Mouse (Mus musculus) limb, embryonic 15.5 days (tissue): ENCODE measurements at regions not wholly inside any gene's neighbourhood (a gene's known extent, or its start where the extent isn't known, plus 50 kb on each side); places are given as distances from the start of the nearest gene placed in this dataset.

ENCODE experiments used
- ATAC-seq: fragments of 200-750 bp; cut with Nextera tagmentation; 2 replicates; pipeline ENCODE4 v1.8.0; 2017; ENCODE audit warnings: low read depth, moderate TSS enrichment; ENCODE audit not compliant: insufficient number of reproducible peaks, low FRiP score, low TSS enrichment
- H3K27ac ChIP-seq: fragments of 300-500 bp; sonication (generic); 2 replicates; pipeline ENCODE4 v1.5.1; 2015; ENCODE audit warnings: moderate library complexity, mild to moderate bottlenecking, inconsistent platforms
- H3K27me3 ChIP-seq: fragments of 300-500 bp; sonication (generic); 2 replicates; pipeline ENCODE4 v1.6.1; 2015; ENCODE audit warnings: inconsistent platforms
- H3K36me3 ChIP-seq: fragments of 300-500 bp; sonication (generic); 2 replicates; pipeline ENCODE4 v1.6.1; 2015; ENCODE audit warnings: inconsistent platforms
- H3K4me1 ChIP-seq: fragments of 300-500 bp; sonication (generic); 2 replicates; pipeline ENCODE4 v1.6.1; 2015; ENCODE audit warnings: inconsistent platforms
- H3K4me2 ChIP-seq: fragments of 300-500 bp; sonication (generic); 2 replicates; pipeline ENCODE4 v1.6.1; 2015; ENCODE audit warnings: mild to moderate bottlenecking, inconsistent platforms
- H3K4me3 ChIP-seq: fragments of 300-500 bp; sonication (generic); 2 replicates; pipeline ENCODE4 v1.5.1; 2015; ENCODE audit warnings: mild to moderate bottlenecking, inconsistent platforms
- H3K9ac ChIP-seq: fragments of 300-500 bp; sonication (generic); 2 replicates; pipeline ENCODE4 v1.6.1; 2015; ENCODE audit warnings: inconsistent platforms
- H3K9me3 ChIP-seq: fragments of 300-500 bp; sonication (generic); 2 replicates; pipeline ENCODE4 v1.6.1; 2016; ENCODE audit warnings: inconsistent platforms
- WGBS: fragments of 180-500 bp; shearing (Covaris S2); methylation state at CpG from one replicate; pipeline ENCODE4 v1.1.7; 2015; 5-methylcytosine and 5-hydroxymethylcytosine counted together

DNA sequence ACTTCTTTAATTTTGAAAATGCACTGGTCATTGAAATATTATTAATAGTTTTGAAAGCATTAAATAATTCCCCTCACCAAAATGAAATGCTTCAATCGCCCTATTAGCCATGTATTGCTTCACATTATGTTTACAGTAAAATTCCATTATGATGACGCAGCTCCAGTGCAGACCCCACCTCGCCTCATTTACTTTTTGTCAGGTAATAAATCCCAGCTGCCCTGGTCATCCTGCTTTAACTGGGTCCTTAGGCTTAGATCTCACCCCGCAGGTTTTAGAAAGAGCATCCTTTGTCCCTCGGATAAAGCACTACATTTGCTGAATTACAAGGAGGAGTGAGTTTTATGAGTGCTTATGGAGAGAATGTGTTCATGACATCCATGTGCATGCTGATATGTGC, 2557.0 kb upstream of the Gm7489 start:
- no peak for ATAC-seq
- no peak overlapping the region for H3K27ac ChIP-seq
- no peaks in the 10 kb centered on the region for H3K27me3 ChIP-seq
- H3K36me3 ChIP-seq, result no peaks in the 10 kb centered on the region
- H3K9me3 ChIP-seq, result no peaks in the 10 kb centered on the region
- peaks cover 7% of the 10 kb centered on the region; the same call in 1 of the 2 replicates for H3K4me1 ChIP-seq
- H3K4me2 ChIP-seq, result no peak overlapping the region
- H3K4me3 ChIP-seq, result no peak overlapping the region
- WGBS, result 33% methylated on average over 5 of the region's 5 CpGs
- no peak overlapping the region for H3K9ac ChIP-seq

- Histone ChIP-seq H3K27ac (no peak overlapping the region), H3K36me3 (no peaks in the 10 kb centered on the region), H3K9ac (no peak overlapping the region), H3K4me1 (no peaks in the 10 kb centered on the region), H3K4me2 (no peak overlapping the region), H3K4me3 (no peak overlapping the region), H3K27me3 (no peaks in the 10 kb centered on the region), H3K9me3 (no peaks in the 10 kb centered on the region)
- ATAC-seq, result 0 out of 2 replicates have a peak, but pooled peaks have one; percentile 30
- WGBS, result 45% methylated on average over 1 of the region's 1 CpGs
Observed at GRCm38 (mm10) chr15:51336441-51336840, 2548.3 kb upstream of the Gm7489 start.

DNA sequence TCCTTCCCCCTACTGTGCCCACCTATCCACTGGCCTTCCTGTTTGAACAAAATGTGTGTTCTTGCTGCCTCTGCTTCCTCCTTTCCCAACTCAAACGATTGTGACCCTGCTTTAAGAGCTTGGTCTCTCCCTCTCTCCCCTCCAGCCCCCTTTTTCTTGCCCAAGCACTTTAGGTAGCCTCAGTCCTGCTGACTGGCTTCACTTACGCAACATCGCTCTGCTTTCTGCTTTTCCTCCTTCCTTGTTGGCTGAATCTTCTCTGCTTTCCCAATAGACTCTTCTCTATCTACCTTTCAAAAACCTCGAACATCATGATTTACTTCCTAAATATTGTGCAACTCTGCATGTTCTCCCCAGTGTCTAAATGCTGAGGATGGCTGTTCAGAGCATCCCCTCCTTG, 2538.4 kb upstream of the Gm7489 start:
- no peak overlapping the region for H3K9ac ChIP-seq
- no peaks in the 10 kb centered on the region for H3K9me3 ChIP-seq
- H3K4me2 ChIP-seq, result no peak overlapping the region
- H3K4me3 ChIP-seq, result no peak overlapping the region
- H3K27ac ChIP-seq, result no peak overlapping the region
- H3K36me3 ChIP-seq, result no peaks in the 10 kb centered on the region
- no peaks in the 10 kb centered on the region for H3K4me1 ChIP-seq
- WGBS, result 73% methylated on average over 4 of the region's 4 CpGs
- no peaks in the 10 kb centered on the region for H3K27me3 ChIP-seq
- ATAC-seq, result no peak

DNA sequence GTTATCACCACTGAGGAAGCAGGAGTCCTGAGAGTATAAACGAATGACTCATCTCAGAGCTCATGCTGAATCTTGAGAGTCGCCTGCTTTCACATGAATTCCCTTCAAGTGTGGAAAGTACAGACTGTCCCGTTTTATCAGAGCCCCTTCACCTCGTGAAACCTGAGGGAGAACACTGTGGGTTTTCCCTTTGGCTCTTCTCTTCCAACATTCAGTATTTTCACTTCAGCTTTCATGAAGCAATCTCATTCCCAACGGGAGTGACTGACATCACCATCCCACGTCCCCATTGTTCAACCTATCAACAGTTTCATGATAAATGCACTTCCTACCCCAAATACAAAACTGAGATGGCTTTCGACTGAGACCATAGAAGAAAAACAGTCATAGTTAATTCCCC, 2521.3 kb upstream of the Gm7489 start:
- Histone ChIP-seq H3K9me3 (no peaks in the 10 kb centered on the region), H3K27me3 (no peaks in the 10 kb centered on the region), H3K4me3 (no peak overlapping the region), H3K9ac (no peak overlapping the region), H3K27ac (no peak overlapping the region), H3K4me1 (no peaks in the 10 kb centered on the region), H3K36me3 (no peaks in the 10 kb centered on the region), H3K4me2 (no peak overlapping the region)
- ATAC-seq, result no peak
- WGBS, result 68% methylated on average over 7 of the region's 7 CpGs

- no peaks in the 10 kb centered on the region for H3K36me3 ChIP-seq
- no peak overlapping the region for H3K27ac ChIP-seq
- no peaks in the 10 kb centered on the region for H3K27me3 ChIP-seq
- H3K4me1 ChIP-seq, result no peaks in the 10 kb centered on the region
- H3K4me3 ChIP-seq, result no peak overlapping the region
- H3K4me2 ChIP-seq, result no peak overlapping the region
- ATAC-seq, result no peak
- H3K9ac ChIP-seq, result no peak overlapping the region
- H3K9me3 ChIP-seq, result no peaks in the 10 kb centered on the region
Observed at GRCm38 (mm10) chr15:51371162-51371561, 2513.5 kb upstream of the Gm7489 start.

DNA sequence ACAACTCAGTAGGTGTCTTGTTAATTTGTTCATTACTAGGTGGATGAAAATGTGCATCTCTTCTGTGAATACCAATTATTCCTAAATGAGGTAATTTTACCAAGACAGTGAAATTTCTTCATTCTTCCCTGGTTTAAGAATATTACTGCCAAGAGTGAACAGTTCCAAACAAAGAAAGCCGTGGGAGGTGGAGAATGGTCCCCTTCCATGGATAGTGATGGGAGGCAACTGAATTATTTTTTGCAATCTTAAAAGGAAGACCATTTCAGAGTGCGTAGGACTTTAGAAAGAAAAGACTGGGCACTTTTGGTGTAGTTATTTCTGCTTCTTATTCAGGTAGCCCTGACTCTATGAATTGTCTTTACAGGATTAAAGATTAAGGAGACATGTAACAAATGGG, 2494.3 kb upstream of the Gm7489 start:
- 90% methylated on average over 2 of the region's 2 CpGs for WGBS
- H3K4me2 ChIP-seq, result no peak overlapping the region

GRCm38 (mm10) chr15:51391352-51391751, 2493.4 kb upstream of the Gm7489 start:
- no peak for ATAC-seq
- H3K9me3 ChIP-seq, result no peaks in the 10 kb centered on the region
- no peaks in the 10 kb centered on the region for H3K36me3 ChIP-seq
- H3K27me3 ChIP-seq, result no peaks in the 10 kb centered on the region
- H3K27ac ChIP-seq, result no peak overlapping the region
- WGBS, result 91% methylated on average over 2 of the region's 2 CpGs
- no peak overlapping the region for H3K4me2 ChIP-seq
- H3K4me3 ChIP-seq, result no peak overlapping the region
- H3K4me1 ChIP-seq, result no peaks in the 10 kb centered on the region
- no peak overlapping the region for H3K9ac ChIP-seq

More for the DNA sequence above, 2494.3 kb upstream of the Gm7489 start:
- no peak for ATAC-seq
- H3K4me1 ChIP-seq, result no peaks in the 10 kb centered on the region
- no peak overlapping the region for H3K27ac ChIP-seq
- H3K27me3 ChIP-seq, result no peaks in the 10 kb centered on the region
- H3K36me3 ChIP-seq, result no peaks in the 10 kb centered on the region
- H3K9ac ChIP-seq, result no peak overlapping the region
- H3K9me3 ChIP-seq, result no peaks in the 10 kb centered on the region
- no peak overlapping the region for H3K4me3 ChIP-seq

- no peak overlapping the region for H3K4me2 ChIP-seq
- WGBS, result 54% methylated on average over 7 of the region's 7 CpGs
- H3K36me3 ChIP-seq, result no peaks in the 10 kb centered on the region
- no peaks in the 10 kb centered on the region for H3K27me3 ChIP-seq
- ATAC-seq, result no peak
- H3K4me1 ChIP-seq, result peaks cover 3% of the 10 kb centered on the region; the same call in 1 of the 2 replicates
- no peak overlapping the region for H3K27ac ChIP-seq
- no peak overlapping the region for H3K9ac ChIP-seq
- no peak overlapping the region for H3K4me3 ChIP-seq
- H3K9me3 ChIP-seq, result no peaks in the 10 kb centered on the region
Observed at GRCm38 (mm10) chr15:51392449-51393405, 2492.0 kb upstream of the Gm7489 start.

DNA sequence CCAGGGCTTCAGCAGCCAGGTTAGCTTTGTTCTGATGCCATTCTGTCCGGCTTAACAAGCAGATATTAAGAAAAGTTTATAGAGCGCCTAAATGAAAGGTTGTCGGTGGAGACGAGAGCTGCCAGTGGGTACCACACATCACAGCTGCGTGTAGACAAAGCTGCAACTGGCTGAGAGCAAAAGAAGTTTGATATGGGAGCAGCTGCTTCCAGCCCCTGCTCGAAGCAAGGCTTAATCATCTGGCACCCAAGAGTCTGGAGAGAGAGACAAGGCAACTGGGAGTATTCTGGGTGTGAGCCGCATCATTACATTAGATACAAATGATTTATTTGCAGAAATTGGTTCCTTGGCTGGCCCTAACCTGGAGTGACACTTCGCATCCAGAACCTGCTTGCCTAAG, 2488.7 kb upstream of the Gm7489 start:
- H3K27ac ChIP-seq, result no peak overlapping the region
- no peaks in the 10 kb centered on the region for H3K27me3 ChIP-seq
- no peak for ATAC-seq
- no peak overlapping the region for H3K4me2 ChIP-seq
- WGBS, result 64% methylated on average over 8 of the region's 8 CpGs
- H3K36me3 ChIP-seq, result no peaks in the 10 kb centered on the region
- H3K4me3 ChIP-seq, result no peak overlapping the region
- H3K9ac ChIP-seq, result no peak overlapping the region
- peaks cover 3% of the 10 kb centered on the region; the same call in 1 of the 2 replicates for H3K4me1 ChIP-seq
- H3K9me3 ChIP-seq, result no peaks in the 10 kb centered on the region

DNA sequence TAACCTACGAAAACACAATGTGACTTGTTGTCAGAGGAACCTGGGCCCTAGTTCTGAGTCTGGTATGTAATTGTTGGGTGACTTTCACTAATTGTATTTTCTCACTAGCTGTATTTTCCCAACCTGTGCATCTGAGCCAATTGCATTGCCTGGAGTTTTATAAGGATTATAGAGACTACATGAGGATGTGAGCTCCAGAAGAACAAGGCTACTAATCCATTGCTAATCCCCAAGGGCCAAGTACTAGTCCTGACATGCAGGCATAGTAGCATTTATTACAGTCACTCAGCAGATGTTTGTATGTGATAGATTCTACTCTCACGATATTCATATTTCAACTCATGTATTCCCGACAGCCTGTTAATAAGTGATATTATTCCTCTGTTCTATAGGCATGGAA, 2481.1 kb upstream of the Gm7489 start:
- Histone ChIP-seq H3K4me2 (no peak overlapping the region), H3K27ac (no peak overlapping the region), H3K4me1 (no peaks in the 10 kb centered on the region), H3K4me3 (no peak overlapping the region), H3K27me3 (no peaks in the 10 kb centered on the region), H3K36me3 (no peaks in the 10 kb centered on the region), H3K9ac (no peak overlapping the region), H3K9me3 (no peaks in the 10 kb centered on the region)
- 89% methylated on average over 3 of the region's 3 CpGs for WGBS
- no peak for ATAC-seq

DNA sequence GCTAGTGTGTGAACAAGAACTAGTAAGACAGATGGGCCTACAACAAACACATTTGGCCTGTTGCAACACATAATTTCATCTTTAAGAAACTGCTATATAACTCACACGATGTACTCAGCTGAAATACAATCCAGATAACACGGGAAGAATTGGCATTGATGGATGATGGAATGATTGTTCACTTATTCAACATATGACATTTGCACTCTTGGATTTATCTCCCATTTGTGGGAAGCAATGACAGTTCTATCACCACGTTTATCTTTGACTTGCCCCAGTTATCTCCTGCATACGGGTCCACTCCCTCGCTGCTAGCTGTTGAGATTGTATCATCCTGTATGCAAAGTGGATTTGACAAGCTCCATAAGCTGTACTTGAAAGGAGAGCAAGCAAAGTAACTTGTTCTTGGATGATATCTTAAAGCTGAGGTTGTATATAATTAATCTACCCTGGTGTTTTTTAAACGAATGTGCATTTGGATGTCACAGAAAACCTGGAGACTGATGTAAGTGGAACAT, 2474.9 kb upstream of the Gm7489 start:
- H3K9me3 ChIP-seq, result no peaks in the 10 kb centered on the region
- no peaks in the 10 kb centered on the region for H3K4me1 ChIP-seq
- H3K27me3 ChIP-seq, result no peaks in the 10 kb centered on the region
- H3K4me2 ChIP-seq, result no peak overlapping the region
- H3K27ac ChIP-seq, result no peak overlapping the region
- ATAC-seq, result no peak
- WGBS, result 68% methylated on average over 6 of the region's 6 CpGs
- no peaks in the 10 kb centered on the region for H3K36me3 ChIP-seq
- no peak overlapping the region for H3K9ac ChIP-seq
- H3K4me3 ChIP-seq, result no peak overlapping the region

- no peaks in the 10 kb centered on the region for H3K36me3 ChIP-seq
- no peaks in the 10 kb centered on the region for H3K9me3 ChIP-seq
- no peak overlapping the region for H3K4me2 ChIP-seq
- no peak overlapping the region for H3K27ac ChIP-seq
- H3K4me1 ChIP-seq, result no peaks in the 10 kb centered on the region
- H3K27me3 ChIP-seq, result no peaks in the 10 kb centered on the region
- H3K4me3 ChIP-seq, result no peak overlapping the region
- no peak for ATAC-seq
- H3K9ac ChIP-seq, result no peak overlapping the region
Observed at GRCm38 (mm10) chr15:51411966-51412365, 2472.7 kb upstream of the Gm7489 start.
